Mouse (Mus musculus) brain, embryonic 18.5 days (tissue): ENCODE measurements at regions not wholly inside any gene's neighbourhood (a gene's known extent, or its start where the extent isn't known, plus 50 kb on each side); places are given as distances from the start of the nearest gene placed in this dataset.

Experiments
- DNase-seq: peaks from one replicate; pipeline ENCODE4 v3.0.0-alpha.2; 2012; ENCODE audit warnings: low read depth, low spot score

- DNase-seq: no peak
Observed at GRCm38 (mm10) chr4:131097421-131097820, 153.2 kb downstream of the Matn1 start.

GRCm38 (mm10) chr4:131100093-131100795 is 156.1 kb downstream of the Matn1 start:
- DNase-seq: no peak

- DNase-seq: no peak
Observed at GRCm38 (mm10) chr4:131100796-131101156, 156.6 kb downstream of the Matn1 start.

- no peak for DNase-seq
Observed at GRCm38 (mm10) chr4:131102163-131102562, 158.0 kb downstream of the Matn1 start.

- DNase-seq: no peak
Observed at GRCm38 (mm10) chr4:131107127-131107857, 163.1 kb downstream of the Matn1 start.

GRCm38 (mm10) chr4:131112536-131112935 is 168.4 kb downstream of the Matn1 start:
- no peak for DNase-seq

- no peak for DNase-seq
Observed at GRCm38 (mm10) chr4:131113727-131114303, 169.6 kb downstream of the Matn1 start.

GRCm38 (mm10) chr4:131115247-131115646 is 171.1 kb downstream of the Matn1 start:
- no peak for DNase-seq

- no peak for DNase-seq
Observed at GRCm38 (mm10) chr4:131118586-131118985, 174.4 kb downstream of the Matn1 start.

- DNase-seq: no peak
Observed at GRCm38 (mm10) chr4:131119621-131120020, 175.4 kb downstream of the Matn1 start.

- DNase-seq: no peak
Observed at GRCm38 (mm10) chr4:131120680-131121079, 176.5 kb downstream of the Matn1 start.

- no peak for DNase-seq
Observed at GRCm38 (mm10) chr4:131125975-131126374, 181.8 kb downstream of the Matn1 start.

GRCm38 (mm10) chr4:131126901-131127300 is 182.7 kb downstream of the Matn1 start:
- no peak for DNase-seq

GRCm38 (mm10) chr4:131128646-131129045 is 184.5 kb downstream of the Matn1 start:
- DNase-seq: no peak

GRCm38 (mm10) chr4:131132201-131132600 is 188.0 kb downstream of the Matn1 start:
- no peak for DNase-seq

- DNase-seq: no peak
Observed at GRCm38 (mm10) chr4:131132781-131133180, 188.6 kb downstream of the Matn1 start.

GRCm38 (mm10) chr4:131135841-131136240 is 191.7 kb downstream of the Matn1 start:
- DNase-seq: no peak

GRCm38 (mm10) chr4:131138891-131139290 is 194.7 kb downstream of the Matn1 start:
- DNase-seq: no peak

- no peak for DNase-seq
Observed at GRCm38 (mm10) chr4:131141890-131142465, 197.8 kb downstream of the Matn1 start.

GRCm38 (mm10) chr4:131145507-131145906 is 201.3 kb downstream of the Matn1 start:
- no peak for DNase-seq

- no peak for DNase-seq
Observed at GRCm38 (mm10) chr4:131148042-131148747, 204.0 kb downstream of the Matn1 start.

GRCm38 (mm10) chr4:131149466-131149865 is 205.3 kb downstream of the Matn1 start:
- no peak for DNase-seq
